Mouse (Mus musculus) gastrocnemius, postnatal 4 days (tissue): ENCODE measurements around the gene Ptcd3. TPM values are rescaled to one million over a fixed set of nuclear protein-coding genes. Genes with fewer than 3 reads are reported as not detected.
"Not testable (repeated sequence)": the region's sequence is repeated elsewhere in the genome, so short reads cannot be mapped to it uniquely, and the experiment has no call there.

Source experiments
- DNase-seq, 2 experiments: peaks; one replicate each; pipeline ENCODE4 v3.0.0; 2021 to 2022; ENCODE audit warnings: low spot score in 2 of 2, mixed read lengths in 2 of 2
- total RNA-seq, 2 experiments: library from RNA; stranded (reverse); gene quantifications; 2 replicates each; pipeline ENCODE4 v1.2.3; 2021

Gene Ptcd3
- total RNA-seq, 2 experiments from 2014 or later = 70.1 to 85.6 TPM

GRCm38 (mm10) chr6:71877965-71878760 lies 30.4 kb downstream of the Ptcd3 start:
- no peak for DNase-seq

GRCm38 (mm10) chr6:71871396-71871795 lies 37.2 kb downstream of the Ptcd3 start:
- DNase-seq = no peak

GRCm38 (mm10) chr6:71868809-71869208 lies 39.7 kb downstream of the Ptcd3 start:
- no peak for DNase-seq

- DNase-seq = no peak
Measured at GRCm38 (mm10) chr6:71867751-71868150, 40.8 kb downstream of the Ptcd3 start.

- DNase-seq = not testable (repeated sequence)
Measured at GRCm38 (mm10) chr6:71846906-71847305, 61.6 kb downstream of the Ptcd3 start.

- DNase-seq = no peak
Measured at GRCm38 (mm10) chr6:71840597-71841290, 67.8 kb downstream of the Ptcd3 start.

GRCm38 (mm10) chr6:71839815-71840214 lies 68.7 kb downstream of the Ptcd3 start:
- no peak for DNase-seq

- no peak for DNase-seq
Measured at GRCm38 (mm10) chr6:71836811-71837210, 71.7 kb downstream of the Ptcd3 start.

GRCm38 (mm10) chr6:71831581-71831960 lies 77.0 kb downstream of the Ptcd3 start:
- DNase-seq = peak; percentile 88 to 95

- DNase-seq = peak; percentile 97 to 98
Measured at GRCm38 (mm10) chr6:71830690-71831580, 77.6 kb downstream of the Ptcd3 start, which contains the start of gene Immt. Gene Immt (plus strand): TSS chr6:71831331.

Other genes with a start within 250 kb of the Ptcd3 start
- 100 to 1,000 TPM in 1 of 2 experiments, 10 to 100 TPM in 1; 88.3 to 101 TPM for gene Reep1, start 201.2 kb downstream of the Ptcd3 start, total RNA-seq
- 10 to 100 TPM; 28.5 to 32.0 TPM for gene Mrpl35, start 81.8 kb downstream of the Ptcd3 start, total RNA-seq
- 100 to 1,000 TPM; 174 to 197 TPM for gene Immt, start 77.4 kb downstream of the Ptcd3 start, total RNA-seq
- gene Polr1a, start 303 bp upstream of the Ptcd3 start, total RNA-seq = 10 to 100 TPM; 35.7 to 44.8 TPM
- gene St3gal5, start 188.8 kb upstream of the Ptcd3 start, total RNA-seq = 100 to 1,000 TPM in 1 of 2 experiments, 10 to 100 TPM in 1; 69.1 to 105 TPM